Mouse (Mus musculus) adrenal gland, postnatal 25 days (tissue): Measurements from ENCODE around the gene Acin1. TPM values are rescaled to one million over a fixed set of nuclear protein-coding genes. Genes with fewer than 3 reads are reported as not detected.

ENCODE experiments used
- DNase-seq: peaks from one replicate; pipeline ENCODE4 v3.0.0; 2021; ENCODE audit warnings: mixed read lengths
- total RNA-seq: library from RNA; stranded (reverse); gene quantifications from 2 replicates; pipeline ENCODE4 v1.2.3, GENCODE M21; 2021

The Acin1 gene
- total RNA-seq, 1 experiment from 2014 or later, result 235 TPM

GRCm38 (mm10) chr14:54698733-54699132 lies 12.0 kb upstream of the Acin1 start, which contains the start of gene Gm29776:
Gene Gm29776, minus strand, starts transcription at chr14:54698833.
- DNase-seq, result no peak

- no peak for DNase-seq
Observed at GRCm38 (mm10) chr14:54696752-54697151, 10.0 kb upstream of the Acin1 start.

- no peak for DNase-seq
Observed at GRCm38 (mm10) chr14:54695042-54695441, 8.3 kb upstream of the Acin1 start.

- DNase-seq, result no peak
Observed at GRCm38 (mm10) chr14:54687251-54687650, 520 bp upstream of the Acin1 start.

GRCm38 (mm10) chr14:54686063-54686521 lies 639 bp downstream of the Acin1 start, which contains the start of gene 1700123O20Rik:
Gene 1700123O20Rik, plus strand, starts transcription at chr14:54686216.
- no peak for DNase-seq

- DNase-seq, result no peak
Observed at GRCm38 (mm10) chr14:54685471-54685870, 1.3 kb downstream of the Acin1 start.

- no peak for DNase-seq
Observed at GRCm38 (mm10) chr14:54682396-54682795, 4.3 kb downstream of the Acin1 start.

- no peak for DNase-seq
Observed at GRCm38 (mm10) chr14:54678657-54679304, 8.0 kb downstream of the Acin1 start.

- no peak for DNase-seq
Observed at GRCm38 (mm10) chr14:54676290-54676689, 10.4 kb downstream of the Acin1 start.

- no peak for DNase-seq
Observed at GRCm38 (mm10) chr14:54674317-54674716, 12.4 kb downstream of the Acin1 start.

GRCm38 (mm10) chr14:54669381-54669780 lies 17.4 kb downstream of the Acin1 start:
- peak; percentile 55 for DNase-seq

- DNase-seq, result no peak
Observed at GRCm38 (mm10) chr14:54664477-54665222, 22.1 kb downstream of the Acin1 start.

GRCm38 (mm10) chr14:54660009-54660408 lies 26.7 kb downstream of the Acin1 start:
- DNase-seq, result no peak

GRCm38 (mm10) chr14:54653496-54653895 lies 33.2 kb downstream of the Acin1 start:
- peak; percentile 86 for DNase-seq

GRCm38 (mm10) chr14:54652787-54653186 lies 33.9 kb downstream of the Acin1 start:
- DNase-seq, result no peak

- no peak for DNase-seq
Observed at GRCm38 (mm10) chr14:54651556-54651955, 35.2 kb downstream of the Acin1 start.

- DNase-seq, result peak; percentile 79
Observed at GRCm38 (mm10) chr14:54650621-54651454, 35.9 kb downstream of the Acin1 start.

GRCm38 (mm10) chr14:54647900-54648299 lies 38.8 kb downstream of the Acin1 start:
- no peak for DNase-seq

- no peak for DNase-seq
Observed at GRCm38 (mm10) chr14:54646898-54647636, 39.7 kb downstream of the Acin1 start.

GRCm38 (mm10) chr14:54646455-54646854 lies 40.3 kb downstream of the Acin1 start:
- no peak for DNase-seq

- DNase-seq, result peak; percentile 40
Observed at GRCm38 (mm10) chr14:54644294-54644693, 42.4 kb downstream of the Acin1 start.

GRCm38 (mm10) chr14:54643011-54643410 lies 43.7 kb downstream of the Acin1 start:
- no peak for DNase-seq
